Mouse (Mus musculus): Measurements from ENCODE around the gene Gm20715.

- no peak for TF ChIP-seq CTCF (IDR thresholded peaks at IDR 0.05; ENCODE audit: extremely low read depth, insufficient read depth, low read length)
- TF ChIP-seq POLR2A (IDR thresholded peaks at IDR 0.05; ENCODE audit: extremely low read depth, insufficient read depth, low read length): no peak
Measured at GRCm38 (mm10) chr7:6361756-6362155, 48.3 kb upstream of the Gm20715 start.
